Mouse (Mus musculus): ENCODE measurements around the gene Tmem132c.

Gene Tmem132c

DNA sequence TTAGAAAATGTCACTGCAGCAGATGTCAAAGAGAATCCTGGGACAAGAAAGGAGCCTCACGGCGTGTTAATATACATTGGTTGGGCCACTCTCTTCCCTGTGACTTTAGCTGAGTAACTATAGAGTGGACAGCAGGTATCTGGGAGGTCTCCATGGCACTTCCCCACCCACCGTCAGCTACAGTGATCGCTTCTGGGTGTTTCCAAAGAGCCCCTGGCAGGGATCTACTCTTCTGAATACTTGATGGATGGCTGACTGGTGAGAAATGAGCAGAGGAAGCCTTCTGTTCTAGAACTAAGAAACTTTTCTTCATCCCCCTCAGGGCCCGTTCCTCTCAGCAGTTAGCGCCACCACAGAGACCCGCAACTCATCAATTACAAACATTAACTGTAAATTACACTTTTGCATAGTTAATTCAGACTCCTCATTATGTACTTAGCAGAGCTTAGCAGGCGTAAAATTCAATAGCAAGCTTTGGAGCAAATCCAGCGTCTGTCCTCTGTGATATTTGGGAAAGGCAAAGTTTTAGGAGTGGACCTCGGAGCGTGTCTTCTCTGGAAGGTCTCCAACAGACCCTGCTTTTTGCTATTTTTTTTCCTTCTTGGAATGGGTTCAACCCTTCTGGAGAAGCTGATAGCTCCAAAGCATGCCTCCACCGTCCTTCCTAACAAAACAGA lies 257.7 kb downstream of the Tmem132c start:
- DNase-seq = no peak

- DNase-seq = no peak
These were observed 261.2 kb downstream of the Tmem132c start for GRCm38 (mm10) chr5:127502838-127503237.

GRCm38 (mm10) chr5:127505697-127506096 lies 264.1 kb downstream of the Tmem132c start:
- no peak for DNase-seq

DNA sequence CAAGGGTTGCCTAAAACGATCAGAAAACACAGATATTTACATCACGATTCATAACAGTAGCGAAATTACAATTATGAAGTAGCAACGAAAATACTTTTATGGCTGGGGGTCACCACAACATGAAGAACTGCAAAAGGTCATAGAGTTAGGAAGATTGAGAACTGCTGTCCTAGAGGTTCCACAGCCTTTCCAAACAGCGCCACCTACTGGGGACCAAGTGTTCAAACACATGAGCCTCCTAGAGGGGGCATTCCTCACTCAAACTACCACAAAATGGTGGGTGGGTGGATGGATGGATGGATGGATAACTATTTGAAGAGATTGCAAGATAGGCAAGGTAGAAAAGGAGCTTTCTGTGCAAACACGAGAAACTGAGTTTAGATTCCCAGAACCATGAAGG lies 270.0 kb downstream of the Tmem132c start:
- no peak for DNase-seq

DNA sequence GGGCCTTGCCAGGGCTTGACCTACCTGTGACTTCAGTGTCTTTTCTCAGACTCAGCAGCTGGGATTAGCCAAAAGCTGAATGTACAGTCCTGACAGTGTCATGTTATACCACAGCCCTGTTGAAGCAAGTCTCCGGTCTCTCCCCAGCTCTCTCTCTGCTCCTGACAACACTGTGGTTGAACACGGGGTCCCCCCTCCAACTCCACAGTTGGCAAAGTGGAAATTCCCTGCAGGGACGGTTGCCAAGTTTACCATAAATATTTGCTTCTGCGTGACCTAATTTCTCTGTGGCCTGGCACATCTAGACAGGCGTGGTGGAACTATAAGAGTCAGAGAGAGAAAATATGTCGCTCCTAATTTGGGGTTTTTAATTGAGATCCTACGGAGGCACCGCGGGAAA lies 274.4 kb downstream of the Tmem132c start:
- DNase-seq = no peak

DNA sequence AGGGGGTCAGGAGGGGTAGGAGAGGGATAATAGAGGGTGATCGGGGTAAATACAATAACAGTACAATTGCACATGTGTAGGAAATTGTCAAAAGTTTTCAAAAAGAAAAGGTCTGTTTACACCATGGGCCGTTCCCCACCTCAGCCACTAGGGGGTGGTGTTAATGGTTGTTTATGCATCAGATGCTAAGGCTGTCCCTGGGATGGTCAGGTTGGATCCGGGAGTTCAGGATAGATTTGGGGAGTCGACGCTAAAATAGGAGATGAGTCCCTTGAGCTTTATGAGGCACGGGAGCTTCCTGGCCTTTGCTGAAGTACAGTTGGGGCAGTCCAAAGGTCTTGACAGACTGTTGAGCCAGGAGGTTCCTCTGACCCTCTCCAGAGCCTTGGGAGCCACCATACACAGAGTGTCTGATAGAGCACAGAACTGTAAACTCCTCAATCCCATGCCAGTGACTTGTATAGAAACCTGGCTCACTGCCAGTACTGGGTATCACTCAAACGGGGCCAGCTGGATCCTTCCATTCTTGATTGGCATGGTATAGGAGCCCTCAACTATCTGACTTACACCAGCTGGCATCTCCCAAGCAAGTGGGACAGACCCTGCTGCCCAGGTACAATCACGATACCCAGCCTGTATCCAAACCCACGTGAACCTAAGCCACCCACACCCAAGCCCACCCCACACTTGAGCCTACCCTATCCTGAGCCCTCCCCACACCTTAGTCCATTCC lies 281.3 kb downstream of the Tmem132c start:
- peak; percentile 10 for DNase-seq

- no peak for DNase-seq
These were observed 285.9 kb downstream of the Tmem132c start for GRCm38 (mm10) chr5:127527344-127527974.

DNA sequence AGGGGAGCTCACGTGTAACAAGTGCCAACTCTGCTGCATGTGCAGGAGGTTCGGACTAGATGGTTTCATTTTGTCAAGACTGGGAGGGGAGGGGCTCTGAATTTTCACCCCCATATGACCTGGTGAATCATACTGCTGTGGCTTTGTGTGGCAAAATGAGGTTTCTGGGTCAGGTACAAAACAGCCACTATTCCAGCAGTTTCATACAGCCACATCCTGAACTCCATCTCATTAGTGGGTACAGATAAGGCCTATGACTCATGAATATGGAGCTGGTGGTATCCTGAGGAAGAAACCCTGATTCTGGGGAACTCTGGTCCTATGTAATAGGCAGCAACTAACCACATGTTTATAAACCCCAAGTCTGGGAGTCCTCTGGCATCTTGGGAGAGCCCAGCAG lies 295.9 kb downstream of the Tmem132c start:
- DNase-seq = no peak

- no peak for DNase-seq
These were observed 305.0 kb downstream of the Tmem132c start for GRCm38 (mm10) chr5:127546585-127546991.

GRCm38 (mm10) chr5:127548136-127548535 lies 306.5 kb downstream of the Tmem132c start:
- no peak for DNase-seq

GRCm38 (mm10) chr5:127561086-127561485 lies 319.5 kb downstream of the Tmem132c start:
- no peak for DNase-seq

DNA sequence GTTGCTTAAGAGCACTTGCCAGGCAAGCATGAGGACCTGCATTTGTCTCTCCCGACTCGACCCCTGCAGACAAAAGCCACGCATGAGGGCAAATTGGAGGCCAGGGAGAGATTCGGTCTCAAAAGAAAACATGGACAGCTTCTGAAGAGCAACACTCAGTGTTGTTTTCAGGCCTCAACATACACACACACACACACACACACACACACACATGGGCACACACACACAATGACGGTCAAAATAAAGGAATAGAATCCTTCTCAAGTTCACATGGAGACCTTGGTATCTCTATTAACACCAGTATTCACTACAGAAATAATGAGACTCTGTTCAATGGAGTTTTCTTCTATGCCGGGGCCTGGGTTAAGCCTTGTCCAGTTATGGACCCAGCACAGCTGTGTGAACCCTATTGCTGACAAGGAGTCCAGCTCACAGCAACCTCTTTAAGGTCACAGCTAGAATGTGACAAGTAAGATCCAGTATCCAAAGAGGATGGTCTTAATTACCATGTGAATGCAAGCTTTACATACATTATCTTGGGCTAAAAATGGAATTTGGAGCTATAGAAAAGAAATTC lies 325.6 kb downstream of the Tmem132c start:
- DNase-seq = no peak

- peak; percentile 23 for DNase-seq
These were observed 335.8 kb downstream of the Tmem132c start for GRCm38 (mm10) chr5:127577419-127577818.

GRCm38 (mm10) chr5:127583658-127584057 lies 342.1 kb downstream of the Tmem132c start:
- peak; percentile 30 for DNase-seq

- no peak for DNase-seq
These were observed 346.2 kb downstream of the Tmem132c start for GRCm38 (mm10) chr5:127587854-127588253.

DNA sequence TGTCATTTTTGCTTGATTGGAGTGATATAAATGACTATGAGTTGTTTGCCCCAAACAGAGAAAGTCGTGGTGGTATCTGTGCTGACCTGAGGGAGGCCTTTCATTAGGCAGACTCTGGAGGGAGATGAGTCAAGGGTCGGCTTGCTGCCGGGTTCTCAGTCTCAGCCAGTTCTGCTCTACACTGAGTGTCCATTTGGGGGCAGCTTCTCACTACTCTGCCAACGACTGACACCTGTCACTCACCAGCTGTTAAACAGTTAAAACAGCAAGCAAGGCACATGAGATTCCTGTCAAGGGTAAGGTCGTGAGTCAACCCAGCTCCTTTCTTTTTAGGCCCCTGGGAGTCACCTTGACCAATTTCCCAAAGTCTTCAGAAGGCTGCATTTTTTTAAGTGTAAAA lies 350.8 kb downstream of the Tmem132c start:
- no peak for DNase-seq

GRCm38 (mm10) chr5:127592854-127593253 lies 351.2 kb downstream of the Tmem132c start:
- DNase-seq = peak; percentile 51

GRCm38 (mm10) chr5:127595676-127596075 lies 354.1 kb downstream of the Tmem132c start:
- no peak for DNase-seq

- DNase-seq = no peak
These were observed 355.3 kb downstream of the Tmem132c start for GRCm38 (mm10) chr5:127596862-127597261.

DNA sequence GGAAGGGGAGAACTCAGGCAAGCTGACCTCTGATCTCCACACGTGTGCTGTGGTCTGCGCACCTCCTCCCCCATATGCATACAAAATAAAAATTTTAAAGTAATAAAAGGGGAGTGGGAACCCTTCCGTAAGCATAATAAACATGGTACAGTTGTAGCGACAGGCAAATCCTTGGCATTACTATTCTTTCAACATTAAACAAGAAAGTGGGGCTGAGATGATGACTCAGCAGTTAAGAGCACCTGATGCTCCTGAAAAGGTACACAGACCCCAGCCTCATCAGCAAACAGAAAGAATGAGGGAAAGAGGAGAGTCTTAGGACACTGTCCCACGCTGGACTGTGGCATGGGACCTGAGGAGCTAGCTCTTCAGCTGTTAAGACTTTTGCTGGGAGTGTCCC lies 361.4 kb downstream of the Tmem132c start:
- DNase-seq = no peak

- no peak for DNase-seq
These were observed 365.9 kb downstream of the Tmem132c start for GRCm38 (mm10) chr5:127607507-127607906.

- no peak for DNase-seq
These were observed 367.6 kb downstream of the Tmem132c start for GRCm38 (mm10) chr5:127609191-127609714.

- DNase-seq = no peak
These were observed 369.3 kb downstream of the Tmem132c start for GRCm38 (mm10) chr5:127610787-127611509.
